Mouse (Mus musculus) 3134 (cell line): ENCODE results near the gene Samd10.

ENCODE experiments used
- DNase-seq: peaks from one replicate; pipeline ENCODE4 v3.0.0-alpha.2; 2011; ENCODE audit warnings: low spot score; ENCODE audit not compliant: insufficient read length; ENCODE audit errors: extremely low read depth

Gene Samd10

DNA sequence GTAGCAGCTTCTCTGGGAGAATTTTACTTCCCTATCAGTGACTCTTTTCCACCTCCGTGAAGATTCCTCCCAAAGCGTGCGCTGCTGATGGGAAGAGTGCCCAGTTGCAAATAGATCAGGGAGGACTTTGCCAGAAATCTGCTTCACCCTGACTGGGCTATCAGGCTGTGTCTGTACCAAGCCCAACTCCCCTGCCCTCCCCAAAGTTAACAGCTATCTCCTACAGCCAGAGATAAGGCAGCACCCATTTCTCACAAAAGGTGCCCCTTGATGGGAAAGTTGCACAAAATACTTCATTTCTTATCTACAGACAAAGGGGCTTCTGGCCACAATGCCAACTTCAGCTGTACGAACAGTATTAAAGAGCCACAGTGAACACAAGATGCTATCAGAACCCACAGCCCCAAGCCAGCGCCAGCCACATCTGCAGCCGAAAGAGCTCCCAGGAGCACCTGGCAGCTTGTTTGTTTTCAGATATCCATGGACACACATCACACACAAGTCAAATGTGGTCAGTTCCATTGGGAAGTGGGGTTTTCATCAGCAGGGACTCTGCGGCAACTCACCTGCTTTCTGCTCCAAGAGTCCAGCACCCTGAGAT, 20.9 kb downstream of the Samd10 start:
- no peak for DNase-seq

DNA sequence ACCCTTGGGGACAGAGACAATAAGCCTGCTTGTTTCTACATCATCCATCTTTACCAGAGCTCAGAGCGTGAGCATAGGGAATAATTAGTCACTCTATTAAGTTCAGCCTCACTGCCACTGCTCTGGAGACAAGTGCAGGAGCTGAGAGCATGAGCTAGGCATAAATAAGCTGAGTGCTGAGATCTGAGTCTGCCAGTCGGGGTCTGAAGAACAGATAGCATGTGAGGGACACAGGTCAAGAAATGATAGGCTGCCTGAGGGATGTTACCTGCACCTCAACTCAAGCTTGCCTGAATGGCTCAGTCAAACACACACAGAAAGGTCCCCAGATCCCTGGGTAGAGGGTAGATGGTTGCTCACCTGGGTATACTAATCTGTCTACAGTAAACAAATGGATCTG, 21.9 kb downstream of the Samd10 start:
- DNase-seq = no peak

DNA sequence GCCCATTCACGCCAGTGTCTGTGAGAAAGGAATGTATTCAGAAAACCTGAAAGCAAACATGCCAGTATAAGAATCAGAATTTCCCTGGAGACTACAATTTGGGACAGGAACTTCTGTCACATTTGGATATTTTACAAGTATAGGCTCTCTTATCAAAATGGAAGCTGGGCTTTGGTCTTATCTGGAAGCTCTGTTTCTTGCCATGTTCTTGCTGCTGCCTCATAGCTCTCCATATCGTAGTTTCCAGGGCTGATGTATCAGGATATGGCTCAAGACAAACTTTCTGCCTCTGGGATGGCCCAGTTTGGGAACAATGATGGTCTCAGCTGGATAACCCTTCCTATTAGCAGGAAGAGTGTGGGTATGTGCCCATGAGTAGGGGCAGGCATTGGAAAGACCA, 22.4 kb downstream of the Samd10 start:
- DNase-seq = no peak

DNA sequence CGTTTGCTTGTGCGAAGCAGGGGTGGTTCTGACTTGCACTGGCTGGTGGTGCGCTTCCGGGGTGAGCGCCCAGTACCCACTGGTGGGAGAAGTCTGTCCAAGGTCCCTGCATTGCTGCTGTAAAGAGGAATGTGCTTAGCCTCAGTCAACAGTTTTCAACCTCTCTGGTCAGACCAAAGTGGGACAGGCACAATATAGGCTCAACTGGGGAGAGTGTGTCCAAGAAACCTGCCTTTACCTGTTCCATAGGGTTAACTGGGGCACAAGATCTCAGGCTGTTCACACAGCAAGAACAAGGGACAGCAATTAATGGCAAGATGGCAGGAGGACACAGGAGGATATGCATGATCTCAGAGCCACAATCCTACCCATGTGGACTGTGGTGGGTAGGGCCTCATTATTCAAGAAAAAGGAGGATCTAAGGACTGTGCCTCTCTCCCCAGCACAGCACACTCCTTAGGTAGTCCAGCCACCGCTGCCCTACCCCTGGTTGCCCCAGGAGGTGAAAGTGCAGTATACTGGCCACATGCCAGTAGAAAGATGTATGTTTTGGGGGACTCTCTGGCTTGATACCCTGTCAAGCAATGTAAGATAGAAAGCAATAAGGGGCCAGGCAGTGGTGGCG, 24.0 kb downstream of the Samd10 start:
- DNase-seq = no peak

DNA sequence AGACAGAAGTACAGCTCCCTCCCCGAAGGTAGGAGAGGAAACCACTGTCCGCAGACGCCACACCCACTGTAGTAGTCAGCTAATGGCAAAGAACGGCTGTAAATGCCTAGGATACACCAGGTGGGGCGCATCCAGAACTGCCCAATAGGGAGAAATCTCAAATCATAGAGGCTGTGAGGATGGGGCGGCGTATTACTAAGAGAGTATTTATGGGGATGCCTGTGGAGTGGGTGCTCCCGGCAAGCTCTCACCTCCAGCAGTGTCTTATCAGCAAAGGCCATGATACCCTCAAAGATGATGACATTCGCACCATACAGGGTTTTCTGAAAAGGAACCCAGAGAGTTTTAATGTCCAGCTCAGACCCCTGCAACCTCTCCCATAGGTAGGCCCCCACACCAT, 25.1 kb downstream of the Samd10 start:
- no peak for DNase-seq

DNA sequence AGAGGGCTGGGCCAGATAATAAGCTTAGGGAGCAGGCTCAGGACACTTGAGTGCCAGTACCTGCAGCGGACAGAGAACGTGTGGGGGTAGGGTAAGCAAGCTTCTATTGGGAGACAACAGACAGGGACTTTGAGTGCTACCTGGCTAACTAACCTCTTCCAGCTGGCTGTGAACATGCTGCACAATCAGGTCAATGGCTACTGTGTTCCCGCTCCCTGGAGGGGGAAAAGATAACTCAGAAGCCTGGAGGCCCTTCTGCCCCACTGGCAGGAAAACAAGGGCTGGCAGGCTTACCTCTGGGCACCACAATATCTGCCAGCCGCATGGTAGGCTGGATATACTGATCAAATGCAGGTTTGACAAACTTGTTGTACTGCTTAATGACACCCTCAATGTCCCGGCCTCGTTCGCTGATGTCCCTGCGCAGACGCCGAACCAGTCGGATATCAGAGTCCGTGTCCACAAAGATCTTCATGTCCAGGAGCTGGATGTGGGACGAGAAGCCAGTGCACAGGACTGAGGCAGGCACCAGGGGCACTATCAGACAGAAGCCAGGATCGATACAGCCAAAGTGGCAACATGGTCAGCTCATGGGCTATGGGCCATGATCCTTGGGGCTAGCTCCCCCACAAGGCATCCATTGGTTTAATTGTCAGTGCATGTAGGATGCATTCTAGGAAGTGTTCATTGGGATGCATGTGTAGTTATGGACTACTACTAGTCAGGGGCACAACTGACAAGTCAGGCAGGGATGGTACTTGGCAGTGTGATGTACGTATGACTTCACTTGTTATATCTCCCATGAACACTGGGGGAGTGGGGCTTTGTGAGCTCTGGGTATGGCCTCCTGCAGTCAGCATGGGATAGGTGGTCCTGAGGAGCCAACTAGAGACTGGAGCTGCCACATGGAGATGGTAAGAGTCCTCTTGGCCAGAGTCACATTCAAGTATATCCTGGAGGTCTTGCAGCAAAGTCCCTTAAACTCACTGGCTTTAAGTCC, 25.8 kb downstream of the Samd10 start:
- DNase-seq = no peak

DNA sequence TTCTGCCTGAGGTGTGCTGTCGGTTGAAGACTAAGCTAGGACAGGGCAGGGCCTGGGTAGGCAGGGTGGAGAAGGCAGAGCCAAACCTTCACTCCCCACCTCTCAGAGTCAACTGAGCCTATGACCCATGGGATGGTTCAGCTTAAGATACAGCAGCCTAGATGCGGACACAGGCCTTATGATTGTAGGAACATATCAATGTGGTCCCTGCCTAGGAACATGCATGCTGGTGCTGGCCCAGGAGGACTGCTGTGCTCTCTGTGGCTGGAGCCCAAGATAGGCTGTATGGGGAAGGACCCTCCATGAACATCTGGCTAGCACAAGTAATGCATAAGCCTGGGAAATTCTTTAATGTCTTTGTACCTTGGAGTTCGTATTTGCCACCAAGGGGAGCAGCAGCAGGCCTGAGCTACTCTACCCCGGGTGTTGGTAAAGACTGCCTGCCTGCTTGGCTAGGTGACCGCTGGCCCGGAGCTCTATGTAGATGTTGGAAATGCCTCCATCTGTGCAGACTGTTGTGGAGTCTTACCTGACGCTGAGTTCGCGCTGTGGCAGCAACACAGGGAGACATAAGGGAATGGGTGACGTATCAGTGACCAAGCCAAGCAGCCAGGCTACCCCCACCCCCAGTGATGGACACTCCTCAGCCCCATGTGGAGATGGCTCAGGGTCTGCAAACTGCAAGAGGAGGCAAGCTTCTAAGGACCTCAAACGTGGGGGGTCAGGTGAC, 26.9 kb downstream of the Samd10 start:
- no peak for DNase-seq

DNA sequence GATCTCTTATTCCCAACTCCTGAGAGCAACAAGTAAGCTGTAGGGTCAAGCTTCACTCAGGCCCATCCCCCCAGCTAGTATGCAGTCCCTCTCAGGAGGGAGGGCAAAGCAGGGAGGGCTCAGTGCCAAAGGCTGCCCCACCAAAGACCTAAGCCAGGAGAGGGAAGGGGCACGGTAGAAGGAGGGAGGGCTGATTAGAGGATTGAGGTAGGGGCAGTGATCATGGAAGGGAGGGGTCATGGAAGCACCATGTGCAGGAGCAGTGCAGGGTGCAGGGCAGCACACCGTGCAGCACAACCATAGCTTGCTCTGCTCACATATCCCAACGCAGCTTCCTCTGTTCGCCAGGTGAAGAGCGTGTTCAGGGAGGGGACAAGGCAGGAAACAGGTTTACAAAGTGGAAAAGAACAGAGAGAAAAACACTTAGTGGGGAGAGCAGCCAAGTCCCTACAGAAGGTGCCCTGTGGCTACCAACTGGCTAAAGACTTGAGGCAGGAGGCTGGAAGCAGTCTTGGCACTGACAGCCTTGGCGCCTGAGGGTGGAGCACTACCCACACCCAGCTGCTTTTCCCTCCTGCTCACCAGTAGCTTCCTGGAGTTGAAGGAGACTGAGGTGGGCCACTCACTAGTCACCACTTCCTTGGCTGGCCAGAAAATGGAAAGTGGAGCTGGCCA, 28.0 kb downstream of the Samd10 start:
- DNase-seq = no peak

DNA sequence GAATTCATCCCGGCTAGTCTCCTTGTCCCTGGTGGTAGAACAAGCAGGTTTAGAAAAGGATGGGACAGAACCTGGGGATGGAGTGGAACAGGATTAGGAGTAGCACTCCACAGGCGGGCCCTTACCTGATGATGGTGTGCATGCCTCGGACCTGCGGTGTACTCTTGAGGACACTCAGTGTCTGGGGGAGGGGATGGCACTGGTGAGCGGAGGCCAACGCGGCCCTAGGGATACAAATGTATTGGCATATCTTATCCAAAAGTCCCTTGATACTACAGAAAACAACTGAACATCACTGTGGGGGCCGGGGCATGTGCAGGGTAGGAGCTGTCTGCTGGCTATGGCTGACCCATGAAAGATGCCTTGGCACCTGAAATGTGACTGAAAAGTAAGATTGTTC, 28.6 kb downstream of the Samd10 start:
- DNase-seq = no peak

DNA sequence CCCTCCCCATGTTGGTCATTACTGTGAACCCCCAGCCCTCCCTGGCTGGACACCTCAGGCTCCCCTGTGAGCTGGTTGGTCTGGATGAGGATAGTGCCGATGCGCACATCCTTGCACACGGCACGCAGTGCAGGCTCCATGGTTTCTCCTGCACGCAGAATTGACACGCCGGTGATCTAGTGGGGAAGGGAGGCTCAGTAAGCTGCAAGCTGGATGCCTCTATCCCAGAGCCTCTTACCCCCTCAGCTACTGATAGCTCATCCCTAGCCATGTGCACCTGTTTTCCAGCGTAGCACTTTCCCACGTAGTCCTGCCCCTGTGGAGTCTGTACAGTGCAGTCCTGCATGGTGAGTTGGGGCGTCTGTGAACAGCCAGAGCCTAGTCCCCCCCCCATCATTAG, 29.2 kb downstream of the Samd10 start:
- no peak for DNase-seq

DNA sequence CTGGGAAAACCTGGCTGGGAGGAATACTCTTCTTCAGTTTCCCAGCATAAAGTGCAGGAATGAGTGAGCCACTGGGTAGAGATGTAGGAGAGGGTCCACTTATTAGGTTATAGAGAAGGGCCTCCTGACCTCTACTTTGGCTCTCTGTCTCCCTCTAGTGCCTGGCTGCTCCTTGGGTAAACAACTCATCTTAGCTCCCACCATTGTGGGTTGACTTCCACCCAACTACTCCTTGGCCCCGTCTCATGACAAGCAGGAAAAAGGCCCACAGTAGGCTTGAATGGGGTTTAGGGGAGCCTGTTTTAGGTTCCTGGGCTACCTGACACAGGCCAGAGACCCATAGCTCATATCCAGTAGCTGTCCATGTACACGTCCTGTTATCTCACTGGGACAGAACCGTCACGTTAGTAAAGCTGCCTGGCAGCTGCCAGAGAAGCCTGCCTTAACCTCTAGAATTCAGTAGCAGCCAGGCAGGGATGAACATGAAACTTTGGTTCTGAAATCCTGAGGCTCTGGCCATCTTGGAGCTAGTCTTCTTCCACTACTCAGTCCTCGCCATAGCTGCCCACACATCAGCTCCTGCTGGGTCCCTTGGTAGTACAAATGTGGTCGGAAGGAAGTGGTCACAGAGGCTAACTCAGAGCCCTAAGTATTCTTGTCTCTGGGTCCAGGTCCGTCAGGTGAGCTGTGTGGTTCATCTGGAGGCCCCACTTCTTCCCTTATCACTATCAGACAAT, 30.6 kb downstream of the Samd10 start:
- no peak for DNase-seq

DNA sequence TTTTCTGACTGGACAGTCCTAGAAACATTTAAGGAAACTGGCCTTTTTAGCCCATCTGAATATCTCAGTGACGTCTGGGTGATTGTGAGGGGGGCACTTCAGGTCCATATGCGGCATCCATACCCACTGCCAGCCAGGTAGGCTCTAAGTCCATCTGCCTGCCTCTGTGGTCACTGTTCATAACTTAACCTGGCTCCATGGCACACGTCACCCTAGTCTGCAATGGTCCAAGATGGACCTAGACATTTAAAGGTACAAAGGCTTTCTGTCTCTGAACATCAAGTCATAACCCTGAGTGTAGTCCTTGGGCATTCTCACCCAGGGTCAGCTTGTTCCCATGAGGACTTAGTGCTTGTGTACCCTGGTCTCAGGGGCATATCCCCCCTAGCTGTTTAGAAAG, 31.7 kb downstream of the Samd10 start:
- no peak for DNase-seq

DNA sequence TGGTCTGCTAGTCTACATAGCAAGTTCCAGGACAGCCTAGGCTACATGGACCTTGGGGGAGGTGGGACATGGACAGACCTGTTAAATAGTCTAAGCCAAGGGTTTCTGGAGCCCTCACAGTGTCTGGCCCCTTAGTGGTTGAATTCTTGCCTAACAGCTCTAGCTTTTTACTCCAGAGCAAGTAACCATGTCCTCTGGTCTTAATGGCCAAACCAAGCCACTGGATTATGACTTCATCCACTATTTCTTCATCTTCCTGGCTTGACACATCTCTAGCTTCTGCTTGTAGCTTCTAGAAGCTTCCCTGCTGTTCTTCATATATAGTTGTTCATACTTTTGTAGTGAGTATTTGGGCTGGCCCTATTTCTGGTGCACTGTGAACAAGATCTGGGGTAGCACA, 45.2 kb downstream of the Samd10 start:
- no peak for DNase-seq

DNA sequence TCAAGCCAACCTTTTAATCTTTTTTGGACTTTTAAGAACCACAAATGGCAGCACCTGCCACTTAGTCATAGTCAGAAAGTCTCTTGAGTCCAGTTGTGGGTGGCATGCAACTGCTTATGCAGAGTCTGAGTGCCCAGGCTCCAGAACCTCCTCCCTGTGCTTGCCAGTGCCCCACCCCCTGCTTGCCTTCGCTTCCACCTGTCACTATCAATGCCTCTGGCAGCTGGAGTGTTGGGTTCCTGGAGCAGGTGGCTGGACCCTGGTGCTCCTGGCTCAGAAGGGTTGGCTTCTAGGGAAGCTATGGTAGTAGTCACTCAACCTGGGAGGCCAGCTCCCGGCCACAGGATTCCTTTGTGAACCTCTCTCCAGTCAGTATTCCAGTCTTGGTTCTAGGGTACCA, 48.8 kb downstream of the Samd10 start:
- no peak for DNase-seq

DNA sequence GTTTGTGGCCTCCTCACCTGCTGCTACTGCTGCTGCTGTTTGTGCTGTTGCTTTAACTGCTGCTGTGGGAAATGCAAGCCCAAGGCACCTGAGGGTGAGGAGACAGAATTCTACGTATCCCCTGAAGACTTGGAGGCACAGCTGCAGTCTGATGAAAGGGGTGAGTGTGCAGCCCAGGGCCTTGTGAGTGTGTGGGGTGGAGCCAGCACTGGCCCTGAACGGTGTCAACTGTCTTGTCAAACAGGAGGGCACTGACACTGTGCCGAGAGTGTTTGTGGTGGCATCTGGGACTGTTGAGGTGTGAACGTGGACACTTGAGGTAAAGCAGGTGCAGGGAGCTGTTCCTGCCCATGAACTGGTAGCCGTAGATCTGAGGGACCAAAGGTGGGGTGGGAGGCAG, 50.3 kb downstream of the Samd10 start:
- no peak for DNase-seq

DNA sequence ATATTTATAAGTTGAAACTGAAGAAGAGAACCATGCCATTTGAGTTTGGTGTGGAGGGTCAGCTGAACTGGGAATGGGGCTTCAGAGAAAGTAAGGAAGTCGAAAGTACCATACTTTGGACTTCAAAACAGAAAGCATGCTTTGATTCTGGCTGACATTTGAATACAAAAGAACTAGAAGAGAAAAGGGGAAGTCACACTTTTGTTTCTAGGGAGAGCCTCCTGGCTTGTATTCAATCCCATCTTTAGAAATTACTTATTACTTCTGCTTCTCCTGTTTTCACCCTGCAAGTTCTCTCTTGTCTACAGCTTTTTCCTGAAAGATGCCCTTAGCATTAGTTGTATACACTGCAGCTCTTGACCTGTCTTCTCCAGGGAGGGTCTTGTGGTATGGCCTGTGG, 50.8 kb downstream of the Samd10 start:
- no peak for DNase-seq

DNA sequence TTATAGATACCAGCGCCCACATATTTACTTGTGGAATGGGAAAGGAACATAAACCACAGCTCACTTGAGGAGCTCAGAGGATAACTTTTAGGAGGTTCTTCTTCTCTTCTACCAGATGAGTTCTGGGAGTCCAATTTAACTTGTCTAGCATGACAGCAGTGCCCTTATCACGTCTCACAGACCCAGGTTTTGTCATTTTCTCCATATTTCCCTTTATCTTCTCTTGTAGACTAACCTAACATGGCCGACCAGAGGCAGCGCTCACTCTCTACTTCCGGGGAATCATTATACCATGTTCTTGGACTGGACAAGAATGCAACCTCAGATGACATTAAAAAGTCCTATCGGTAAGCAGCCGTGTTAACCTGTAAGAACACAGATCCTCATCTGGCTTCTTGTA, 52.9 kb downstream of the Samd10 start:
- DNase-seq = no peak
